Mouse (Mus musculus): ENCODE results near the gene Nsmce4a. TPM values are rescaled to one million over a fixed set of nuclear protein-coding genes. Genes with fewer than 3 reads are reported as not detected.

The Nsmce4a gene
- 126 and 174 TPM in 2 replicates for polyA plus RNA-seq (2012)

DNA sequence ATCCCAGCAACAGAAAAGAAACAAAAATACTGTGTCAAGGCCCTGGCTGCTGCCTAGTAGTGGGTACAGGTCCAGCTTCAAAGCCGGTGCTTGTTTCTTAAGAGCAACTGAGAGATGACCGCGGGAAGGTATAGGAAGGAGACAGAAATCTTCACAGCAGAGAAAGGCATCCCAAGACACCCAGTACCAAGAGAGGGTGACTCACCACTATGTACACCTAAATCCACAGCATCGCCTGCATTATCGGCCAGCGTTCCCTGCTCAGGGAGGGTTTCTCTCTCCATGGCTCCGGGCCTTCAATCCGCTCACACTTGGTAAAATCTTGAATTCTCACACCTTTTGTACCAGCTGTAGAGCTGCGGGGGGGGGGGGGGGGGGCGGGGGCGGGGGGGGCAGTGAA, at the start of gene Nsmce4a:
Gene Nsmce4a, minus strand, starts transcription at position 298 of the 400 bp plus-strand sequence.
- no peak for TF ChIP-seq GATA1 (IDR thresholded peaks at IDR 0.05; ENCODE audit: low read length)

DNA sequence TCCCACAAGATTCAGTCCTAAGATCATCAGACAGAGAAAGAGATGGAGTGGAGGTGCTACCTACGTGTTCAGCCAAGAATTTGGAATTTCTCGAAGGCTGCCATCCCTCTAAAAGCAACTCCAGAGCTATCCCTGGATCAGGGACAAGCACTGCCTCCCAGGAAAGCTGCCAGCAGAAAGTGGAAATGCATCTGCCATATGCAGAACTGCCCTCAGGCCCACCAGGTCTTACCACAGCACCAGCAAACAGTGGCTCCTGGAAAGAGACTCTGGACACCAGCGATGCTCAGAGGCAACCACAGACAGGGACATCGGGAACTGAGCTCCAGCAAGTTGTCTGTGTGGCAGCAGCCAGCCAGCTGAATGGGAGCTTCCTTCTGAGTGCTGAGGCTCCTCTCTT, 49.4 kb upstream of the Nsmce4a start:
- TF ChIP-seq GATA1 (IDR thresholded peaks at IDR 0.05; ENCODE audit: low read length), result no peak

- no peak for TF ChIP-seq GATA1 (IDR thresholded peaks at IDR 0.05; ENCODE audit: low read length)
These were observed 49.0 kb upstream of the Nsmce4a start for GRCm38 (mm10) chr7:130621953-130622352.

DNA sequence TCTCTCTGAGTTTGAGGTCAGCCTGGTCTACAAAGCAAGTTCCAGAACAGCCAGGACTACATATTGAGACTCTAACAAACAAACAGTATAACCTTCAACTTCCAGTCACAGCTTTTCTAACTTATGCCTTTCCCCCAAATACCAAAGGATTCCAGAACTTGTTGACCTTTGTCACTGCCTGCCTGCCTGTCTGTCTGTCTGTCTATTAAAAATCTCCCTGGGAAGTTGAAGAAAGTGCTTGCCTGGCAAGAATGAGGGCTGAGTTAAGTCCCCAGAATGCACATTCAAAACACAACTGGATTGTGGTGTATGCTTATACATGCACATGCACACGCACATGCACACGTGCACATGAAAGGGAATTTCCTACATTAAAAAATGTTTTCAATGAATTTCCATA, 48.1 kb upstream of the Nsmce4a start:
- TF ChIP-seq GATA1 (IDR thresholded peaks at IDR 0.05; ENCODE audit: low read length), result no peak

DNA sequence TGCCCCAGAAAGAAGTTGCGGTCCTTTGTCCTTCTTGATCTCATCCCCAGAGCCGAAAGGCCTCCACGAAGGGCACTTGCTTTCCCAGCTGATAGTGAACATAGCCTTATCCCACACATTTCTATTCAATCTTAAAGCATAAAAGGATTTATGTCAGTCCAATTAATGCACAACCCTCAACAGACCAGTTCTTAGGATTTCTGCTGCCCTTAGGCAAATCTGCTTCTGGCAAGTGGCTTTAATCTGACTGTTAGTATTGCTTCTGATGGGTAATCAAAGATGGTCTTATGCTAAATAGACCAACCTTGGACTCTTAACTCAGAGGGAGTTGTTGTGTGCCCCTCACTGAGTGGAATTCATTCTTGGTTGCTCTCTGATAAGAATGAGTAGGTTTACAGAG, 44.7 kb upstream of the Nsmce4a start:
- TF ChIP-seq GATA1 (IDR thresholded peaks at IDR 0.05; ENCODE audit: low read length), result no peak

GRCm38 (mm10) chr7:130613973-130614372, 41.1 kb upstream of the Nsmce4a start:
- TF ChIP-seq GATA1 (IDR thresholded peaks at IDR 0.05; ENCODE audit: low read length), result no peak

- no peak for TF ChIP-seq GATA1 (IDR thresholded peaks at IDR 0.05; ENCODE audit: low read length)
These were observed 34.0 kb upstream of the Nsmce4a start for GRCm38 (mm10) chr7:130606958-130607357.

DNA sequence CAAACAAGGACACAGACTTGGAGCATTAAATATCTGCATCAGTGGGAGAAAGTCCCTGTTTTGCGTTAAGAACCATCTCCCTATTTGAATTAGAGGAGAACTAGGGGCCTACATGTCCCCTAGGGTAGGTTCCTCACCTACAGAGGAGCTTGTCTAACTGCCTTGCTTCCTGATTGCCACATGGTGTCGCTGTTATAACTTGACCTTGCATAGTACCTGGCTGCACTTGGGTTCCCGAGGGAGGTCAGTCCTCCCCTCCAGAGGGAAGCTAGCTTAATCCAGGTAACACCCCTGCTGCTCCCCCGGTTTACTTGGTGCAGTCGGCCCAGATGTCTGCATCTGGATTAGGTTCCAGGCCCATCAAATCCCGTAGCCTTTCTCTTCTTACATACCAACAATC, 32.2 kb upstream of the Nsmce4a start:
- no peak for TF ChIP-seq GATA1 (IDR thresholded peaks at IDR 0.05; ENCODE audit: low read length)

- no peak for TF ChIP-seq GATA1 (IDR thresholded peaks at IDR 0.05; ENCODE audit: low read length)
These were observed 31.5 kb upstream of the Nsmce4a start for GRCm38 (mm10) chr7:130604390-130604789.

DNA sequence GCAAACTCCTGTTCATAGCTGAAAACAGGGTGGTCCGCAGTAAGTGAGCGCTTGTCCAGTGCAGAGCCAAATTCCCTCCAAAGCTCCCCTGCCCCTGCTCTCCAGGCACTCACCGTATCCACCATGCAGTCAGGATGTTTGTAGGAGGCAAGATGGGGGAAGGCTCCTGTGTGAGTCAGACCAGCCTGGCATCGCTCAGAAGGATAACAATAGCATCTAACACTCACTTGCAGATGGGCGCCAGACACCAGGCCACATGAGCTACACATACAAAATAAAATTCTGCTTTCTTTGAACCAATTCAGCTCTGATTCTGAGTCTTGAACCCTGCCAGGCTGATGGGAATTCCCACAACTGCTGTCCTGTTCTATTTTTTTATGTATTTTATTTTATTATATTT, 30.6 kb upstream of the Nsmce4a start:
- TF ChIP-seq GATA1 (IDR thresholded peaks at IDR 0.05; ENCODE audit: low read length), result no peak

GRCm38 (mm10) chr7:130602804-130603203, 29.9 kb upstream of the Nsmce4a start:
- TF ChIP-seq GATA1 (IDR thresholded peaks at IDR 0.05; ENCODE audit: low read length), result no peak

GRCm38 (mm10) chr7:130600546-130600945, 27.6 kb upstream of the Nsmce4a start:
- no peak for TF ChIP-seq GATA1 (IDR thresholded peaks at IDR 0.05; ENCODE audit: low read length)

DNA sequence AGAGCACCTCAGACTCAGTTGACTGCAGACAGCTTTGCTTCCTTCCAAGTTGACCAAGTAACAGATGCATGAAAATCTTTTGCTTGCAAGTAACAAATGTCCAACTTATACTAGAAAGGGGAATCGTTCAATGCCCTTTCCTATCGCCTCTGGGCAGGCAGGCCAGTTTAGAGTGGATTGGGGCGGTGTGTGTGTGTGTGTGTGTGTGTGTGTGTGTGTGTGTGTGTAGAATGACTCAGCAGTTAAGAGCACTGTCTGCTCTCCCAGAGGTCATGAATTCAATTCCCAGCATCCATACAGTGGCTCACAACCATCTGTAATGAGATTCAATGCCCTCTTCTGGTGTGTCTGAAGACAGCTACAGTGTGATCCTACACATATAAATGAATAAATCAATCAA, 27.2 kb upstream of the Nsmce4a start:
- no peak for TF ChIP-seq GATA1 (IDR thresholded peaks at IDR 0.05; ENCODE audit: low read length)

DNA sequence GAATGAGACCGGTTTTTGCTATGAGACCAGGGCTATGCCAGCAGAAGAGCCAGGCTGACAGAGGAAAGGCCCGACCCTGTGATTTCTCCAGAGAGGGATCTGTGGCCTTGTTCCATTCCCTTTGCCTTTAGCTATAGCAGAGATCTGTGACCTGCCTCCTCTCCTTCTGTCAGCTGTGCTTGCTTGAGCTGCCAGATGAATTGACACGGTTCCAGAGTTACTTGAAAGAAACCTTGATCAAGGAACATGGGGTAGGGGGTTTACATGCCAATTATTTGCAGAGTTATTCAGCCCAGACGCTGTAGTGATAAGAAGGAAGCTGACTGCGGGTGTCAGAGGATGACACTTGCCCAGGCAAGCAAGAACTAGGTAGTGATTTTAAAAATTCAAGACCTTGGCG, 24.6 kb upstream of the Nsmce4a start:
- no peak for TF ChIP-seq GATA1 (IDR thresholded peaks at IDR 0.05; ENCODE audit: low read length)

DNA sequence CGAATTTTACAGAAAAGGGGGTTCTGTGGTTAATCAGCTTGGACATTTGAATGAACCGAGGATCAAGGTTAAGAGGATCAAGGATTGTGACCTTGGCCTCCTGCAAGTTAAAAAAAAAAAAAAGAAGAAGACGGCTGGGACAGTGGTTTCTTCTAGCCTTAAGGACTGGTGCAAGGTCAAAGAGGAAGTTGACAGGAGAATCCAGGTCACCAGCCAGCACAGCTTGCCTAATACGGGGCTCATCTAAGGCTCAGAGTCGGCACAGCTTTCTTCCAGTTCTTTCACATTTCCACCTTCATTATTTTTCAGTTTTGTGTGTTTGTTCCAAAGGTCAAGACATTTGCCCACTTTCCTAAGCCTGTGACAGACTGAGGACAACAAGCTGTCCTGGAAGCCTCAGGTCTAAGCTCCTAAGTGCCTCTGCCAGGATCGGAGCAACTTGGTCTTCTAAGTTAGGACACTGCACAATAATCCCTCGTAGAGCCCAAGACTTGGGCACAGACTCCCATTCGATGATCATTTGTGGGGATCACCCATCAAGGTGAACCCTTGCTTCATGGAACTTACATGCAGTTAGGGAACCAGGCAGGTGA, 18.0 kb upstream of the Nsmce4a start:
- TF ChIP-seq GATA1 (IDR thresholded peaks at IDR 0.05; ENCODE audit: low read length), result no peak

DNA sequence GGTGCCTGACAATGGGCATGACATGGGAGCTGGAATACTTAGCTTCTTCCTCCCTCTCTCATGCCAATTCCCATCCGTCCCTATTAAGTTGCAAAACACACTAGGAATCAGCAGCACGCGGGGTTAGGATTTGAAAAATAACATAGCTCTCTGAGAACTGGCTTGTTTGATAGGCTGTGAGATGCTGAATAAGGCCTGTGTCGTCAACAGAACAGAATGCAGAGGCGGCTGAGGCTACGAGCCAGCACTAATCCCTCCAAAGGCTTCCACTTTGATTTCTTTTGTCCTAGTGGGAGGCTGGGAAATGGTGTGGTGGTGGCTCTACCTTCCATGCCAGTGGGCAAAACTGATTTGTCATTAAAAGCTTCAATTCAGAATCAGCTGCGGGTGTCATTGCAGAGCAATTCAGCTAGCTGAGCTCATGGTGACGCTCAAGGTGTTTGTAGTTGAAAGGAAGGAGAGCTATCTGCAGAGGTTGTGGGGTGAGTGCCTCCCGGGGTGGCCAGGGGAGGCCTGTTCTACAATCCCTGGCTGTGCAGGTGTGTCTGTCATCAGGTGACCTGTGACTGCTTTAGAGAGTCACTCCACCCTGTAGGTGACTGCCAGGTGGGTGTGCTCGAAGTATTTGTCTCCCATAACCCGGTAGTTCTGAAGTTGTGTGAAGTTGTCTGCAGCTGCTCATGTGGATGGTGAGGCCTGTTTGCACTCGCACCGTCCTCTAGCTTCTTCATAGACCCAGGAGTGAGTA, 17.3 kb upstream of the Nsmce4a start:
- no peak for TF ChIP-seq GATA1 (IDR thresholded peaks at IDR 0.05; ENCODE audit: low read length)

DNA sequence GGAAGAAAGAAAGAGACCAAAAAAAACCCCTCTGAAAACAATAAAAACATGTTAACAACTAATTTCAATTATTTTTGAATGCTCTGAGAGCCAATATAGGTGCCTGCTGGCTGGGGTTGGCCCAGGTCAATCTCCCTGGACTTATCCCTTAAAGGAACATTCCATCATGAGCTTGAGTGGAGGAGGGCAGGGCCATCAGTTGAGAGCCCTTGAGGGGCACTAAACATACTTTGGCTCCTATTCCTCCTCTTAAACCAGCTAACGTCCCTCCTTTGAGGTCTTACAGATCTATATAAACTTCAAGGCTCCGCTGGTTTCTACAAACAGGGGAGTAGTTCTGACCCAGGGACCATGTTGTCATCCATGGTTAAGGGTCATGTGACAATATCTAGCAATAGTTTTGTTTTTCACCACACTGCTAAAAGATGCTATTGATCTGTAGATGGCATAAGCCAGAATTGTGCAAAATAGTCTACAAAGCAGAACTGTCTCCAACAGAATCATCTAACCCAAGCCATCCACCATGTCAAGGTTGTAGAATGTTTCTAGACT, 13.7 kb upstream of the Nsmce4a start:
- no peak for TF ChIP-seq GATA1 (IDR thresholded peaks at IDR 0.05; ENCODE audit: low read length)
